Mouse (Mus musculus) frontal cortex, postnatal 25 days (tissue): ENCODE measurements at regions not wholly inside any gene's neighbourhood (a gene's known extent, or its start where the extent isn't known, plus 50 kb on each side); places are given as distances from the start of the nearest gene placed in this dataset.

Experiments
- DNase-seq, 2 experiments: peaks; one replicate each; pipeline ENCODE4 v3.0.0; 2022; ENCODE audit warnings: low spot score in 2 of 2

DNA sequence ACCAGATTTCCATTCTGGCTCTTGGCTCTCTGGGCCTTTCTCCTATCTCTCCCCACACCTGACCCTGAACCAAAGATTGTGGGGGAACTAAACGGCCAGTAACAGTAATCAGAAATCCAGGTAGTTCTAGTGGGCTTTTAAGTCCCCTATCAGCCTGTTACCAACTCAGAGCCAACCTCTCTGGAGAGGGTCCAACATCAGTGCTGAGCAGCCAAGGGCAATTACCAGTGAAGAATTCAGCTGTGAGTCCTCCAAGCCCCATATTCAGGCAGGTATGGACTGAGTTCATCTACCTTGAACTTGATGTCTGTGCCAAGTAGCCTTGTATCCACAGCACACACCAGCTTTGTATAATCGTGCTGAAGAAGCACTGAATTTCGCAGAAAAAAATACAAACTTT, 1636.7 kb downstream of the Efnb2 start:
- DNase-seq = no peak

DNA sequence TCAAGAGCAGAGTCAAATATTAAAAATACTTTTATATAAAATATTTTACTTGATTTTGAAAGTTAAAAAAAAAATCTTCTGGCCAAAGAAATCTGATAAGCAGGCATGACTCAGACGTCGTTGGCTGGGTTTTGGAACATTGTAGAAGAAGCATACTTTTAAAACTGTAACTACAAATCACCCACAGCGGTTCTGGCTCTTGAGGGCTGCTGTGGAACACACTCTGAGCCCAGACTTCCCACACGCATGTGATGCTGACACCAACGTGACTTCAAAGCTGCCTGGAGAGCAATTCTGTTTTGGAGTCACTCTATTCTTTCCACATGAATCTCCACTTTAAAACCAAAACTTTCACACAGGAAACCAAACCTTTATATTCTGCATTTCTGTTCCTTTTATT, 1649.2 kb downstream of the Efnb2 start:
- DNase-seq = peak in 1 of 2 experiments; percentile 7

DNA sequence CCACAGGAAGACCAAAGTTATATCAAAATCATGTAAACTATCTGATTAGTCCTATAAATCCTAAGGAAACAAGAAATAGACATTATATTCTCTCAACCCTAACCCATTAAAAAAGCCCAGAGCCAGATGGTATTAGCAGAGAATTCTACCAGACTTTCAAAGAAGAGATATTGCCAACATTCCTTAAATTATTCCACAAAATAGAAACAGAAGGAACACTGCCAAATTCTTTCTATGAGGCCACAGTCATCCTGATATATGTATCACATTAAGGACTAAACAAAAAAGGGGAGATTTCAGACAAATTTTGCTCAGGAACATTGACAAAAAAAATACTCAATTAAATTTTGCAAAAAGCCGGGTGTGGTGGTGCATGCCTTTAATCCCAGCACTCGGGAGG, 1669.5 kb downstream of the Efnb2 start:
- DNase-seq = no peak

- DNase-seq = no peak
Measured at GRCm38 (mm10) chr8:6989359-6990095, 1671.5 kb downstream of the Efnb2 start.

DNA sequence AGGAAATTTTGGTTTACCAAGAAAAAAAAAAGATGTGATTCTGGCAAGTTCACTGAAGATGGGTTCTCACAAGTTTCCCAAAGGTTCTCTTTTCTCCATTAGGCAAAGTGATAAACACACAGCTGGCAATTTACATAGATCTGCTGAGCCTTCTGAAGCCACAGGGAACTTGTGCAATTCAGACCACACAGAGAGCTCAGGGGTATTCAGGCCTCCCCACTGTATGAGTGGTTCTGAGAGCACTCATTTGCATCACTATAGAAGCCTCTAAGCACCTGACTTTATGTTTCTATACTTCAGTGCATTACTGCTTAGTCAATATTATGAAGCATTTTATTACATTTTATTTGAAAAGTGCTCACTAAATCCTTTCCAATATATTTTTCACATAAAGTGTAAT, 1687.1 kb downstream of the Efnb2 start:
- DNase-seq = no peak

- no peak for DNase-seq
Measured at GRCm38 (mm10) chr8:6963006-6963799, 1697.8 kb downstream of the Efnb2 start.

- DNase-seq = no peak
Measured at GRCm38 (mm10) chr8:6958086-6958485, 1703.0 kb downstream of the Efnb2 start.

- DNase-seq = no peak
Measured at GRCm38 (mm10) chr8:6954251-6954650, 1706.8 kb downstream of the Efnb2 start.

- DNase-seq = no peak
Measured at GRCm38 (mm10) chr8:6922467-6922866, 1738.6 kb downstream of the Efnb2 start.

- DNase-seq = no peak
Measured at GRCm38 (mm10) chr8:6907682-6908081, 1753.4 kb downstream of the Efnb2 start.

DNA sequence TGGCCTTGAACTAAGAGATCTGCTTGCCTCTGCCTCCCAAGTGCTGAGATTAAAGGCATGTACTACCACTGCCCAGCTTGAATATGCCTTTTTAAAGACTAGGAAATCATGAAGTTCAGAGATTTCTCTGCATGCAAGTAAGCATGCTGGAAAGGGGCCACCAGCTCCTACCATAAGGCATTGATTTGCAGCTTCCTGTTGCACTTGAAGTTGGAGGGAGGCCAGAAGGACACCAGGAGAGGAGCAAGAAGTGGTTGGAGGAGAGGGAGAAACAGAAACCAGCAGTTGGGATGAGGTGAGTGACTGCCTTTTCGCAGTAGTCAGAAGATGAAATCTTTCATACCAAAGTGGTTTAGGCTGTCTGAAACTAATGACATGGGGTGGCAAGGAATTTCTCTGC, 1769.6 kb downstream of the Efnb2 start:
- DNase-seq = no peak

GRCm38 (mm10) chr8:6886779-6887402, 1774.2 kb downstream of the Efnb2 start:
- no peak for DNase-seq

GRCm38 (mm10) chr8:6884828-6885227, 1776.2 kb downstream of the Efnb2 start:
- DNase-seq = no peak

GRCm38 (mm10) chr8:6882626-6883025, 1777.5 kb upstream of the Slc10a2 start:
- no peak for DNase-seq
